Mouse (Mus musculus): ENCODE results near the gene Slc6a20a. TPM values are rescaled to one million over a fixed set of nuclear protein-coding genes. Genes with fewer than 3 reads are reported as not detected.
"Not testable (repeated sequence)": the region's sequence is repeated elsewhere in the genome, so short reads cannot be mapped to it uniquely, and the experiment has no call there.

Slc6a20a gene
- polyA plus RNA-seq, 1 experiment from 2014 or later = not detected

GRCm38 (mm10) chr9:123695634-123696302 lies 17.1 kb upstream of the Slc6a20a start:
- ATAC-seq (ENCODE audit: insufficient number of reproducible peaks, insufficient read depth, low FRiP score, low read depth) = no peak
- Histone ChIP-seq H3K9me3 (ENCODE audit: control insufficient read depth, low read length) (no peaks in the 10 kb centered on the region), H3K27ac (replicated peaks in 1 of 2; ENCODE audit: control insufficient read depth in 1 of 2, insufficient read depth in 1 of 2, low read depth in 2 of 2, low read length in 2 of 2) (no peak overlapping the region), H3K36me3 (ENCODE audit: control insufficient read depth, insufficient read depth, low read length) (peaks cover 43% of the 10 kb centered on the region), H3K9ac (ENCODE audit: low read length) (no peak overlapping the region), H3K4me2 (ENCODE audit: low read length) (no peak overlapping the region), H3K27me3 (ENCODE audit: control insufficient read depth, insufficient read depth, low read length) (no peaks in the 10 kb centered on the region), H3K4me3 (ENCODE audit: control insufficient read depth in 1 of 2, insufficient read depth in 1 of 2, low read depth in 1 of 2, low read length in 2 of 2) (no peak overlapping the region), H3K4me1 (ENCODE audit: control insufficient read depth in 2 of 2, insufficient read depth in 2 of 2, low read length in 2 of 2) (no peaks in the 10 kb centered on the region)
- WGBS = 76% methylated on average over 3 of the region's 3 CpGs

- no peak overlapping the region for H3K4me3 ChIP-seq (ENCODE audit: control insufficient read depth in 1 of 2, insufficient read depth in 1 of 2, low read depth in 1 of 2, low read length in 2 of 2)
- H3K9me3 ChIP-seq (ENCODE audit: control insufficient read depth, low read length) = no peaks in the 10 kb centered on the region
- no peak for ATAC-seq (ENCODE audit: insufficient number of reproducible peaks, insufficient read depth, low FRiP score, low read depth)
- no peak overlapping the region for H3K9ac ChIP-seq (ENCODE audit: low read length)
- no peaks in the 10 kb centered on the region for H3K27me3 ChIP-seq (ENCODE audit: control insufficient read depth, insufficient read depth, low read length)
- H3K27ac ChIP-seq (replicated peaks in 1 of 2; ENCODE audit: control insufficient read depth in 1 of 2, insufficient read depth in 1 of 2, low read depth in 2 of 2, low read length in 2 of 2) = no peak overlapping the region
- peaks cover 9% of the 10 kb centered on the region; the same call in 1 of the 2 replicates for H3K36me3 ChIP-seq (ENCODE audit: control insufficient read depth, insufficient read depth, low read length)
- WGBS = 55% methylated on average over 1 of the region's 1 CpGs
- no peaks in the 10 kb centered on the region for H3K4me1 ChIP-seq (ENCODE audit: control insufficient read depth in 2 of 2, insufficient read depth in 2 of 2, low read length in 2 of 2)
- no peak overlapping the region for H3K4me2 ChIP-seq (ENCODE audit: low read length)
Measured at GRCm38 (mm10) chr9:123688227-123688626, 9.5 kb upstream of the Slc6a20a start.

GRCm38 (mm10) chr9:123686206-123686605 lies 7.5 kb upstream of the Slc6a20a start:
- H3K4me1 ChIP-seq (ENCODE audit: control insufficient read depth in 2 of 2, insufficient read depth in 2 of 2, low read length in 2 of 2) = no peaks in the 10 kb centered on the region
- no peak overlapping the region for H3K4me2 ChIP-seq (ENCODE audit: low read length)
- no peaks in the 10 kb centered on the region for H3K36me3 ChIP-seq (ENCODE audit: control insufficient read depth, insufficient read depth, low read length)
- H3K9ac ChIP-seq (ENCODE audit: low read length) = no peak overlapping the region
- 77% methylated on average over 5 of the region's 5 CpGs for WGBS
- H3K4me3 ChIP-seq (ENCODE audit: control insufficient read depth in 1 of 2, insufficient read depth in 1 of 2, low read depth in 1 of 2, low read length in 2 of 2) = no peak overlapping the region
- H3K9me3 ChIP-seq (ENCODE audit: control insufficient read depth, low read length) = no peaks in the 10 kb centered on the region
- H3K27ac ChIP-seq (replicated peaks in 1 of 2; ENCODE audit: control insufficient read depth in 1 of 2, insufficient read depth in 1 of 2, low read depth in 2 of 2, low read length in 2 of 2) = no peak overlapping the region
- no peak for ATAC-seq (ENCODE audit: insufficient number of reproducible peaks, insufficient read depth, low FRiP score, low read depth)
- H3K27me3 ChIP-seq (ENCODE audit: control insufficient read depth, insufficient read depth, low read length) = peaks cover 8% of the 10 kb centered on the region

- H3K36me3 ChIP-seq (ENCODE audit: control insufficient read depth, insufficient read depth, low read length) = no peaks in the 10 kb centered on the region
- H3K27ac ChIP-seq (replicated peaks in 1 of 2; ENCODE audit: control insufficient read depth in 1 of 2, insufficient read depth in 1 of 2, low read depth in 2 of 2, low read length in 2 of 2) = no peak overlapping the region
- no peaks in the 10 kb centered on the region for H3K9me3 ChIP-seq (ENCODE audit: control insufficient read depth, low read length)
- H3K9ac ChIP-seq (ENCODE audit: low read length) = no peak overlapping the region
- H3K4me1 ChIP-seq (ENCODE audit: control insufficient read depth in 2 of 2, insufficient read depth in 2 of 2, low read length in 2 of 2) = peaks cover under 1 to 3% of the 10 kb centered on the region in 2 experiments; a peak in 3 of 4 replicates
- H3K27me3 ChIP-seq (ENCODE audit: control insufficient read depth, insufficient read depth, low read length) = peaks cover 33% of the 10 kb centered on the region
- no peak overlapping the region for H3K4me2 ChIP-seq (ENCODE audit: low read length)
- ATAC-seq (ENCODE audit: insufficient number of reproducible peaks, insufficient read depth, low FRiP score, low read depth) = no peak
- no peak overlapping the region for H3K4me3 ChIP-seq (ENCODE audit: control insufficient read depth in 1 of 2, insufficient read depth in 1 of 2, low read depth in 1 of 2, low read length in 2 of 2)
- 63% methylated on average over 3 of the region's 3 CpGs for WGBS
Measured at GRCm38 (mm10) chr9:123683704-123684103, 5.0 kb upstream of the Slc6a20a start.

- Histone ChIP-seq H3K4me1 (ENCODE audit: control insufficient read depth in 2 of 2, insufficient read depth in 2 of 2, low read length in 2 of 2) (peaks cover 5 to 9% of the 10 kb centered on the region in 2 experiments; a peak in 3 of 4 replicates), H3K4me2 (ENCODE audit: low read length) (peak overlapping the region; percentile 80), H3K4me3 (ENCODE audit: control insufficient read depth in 1 of 2, insufficient read depth in 1 of 2, low read depth in 1 of 2, low read length in 2 of 2) (no peak overlapping the region), H3K9me3 (ENCODE audit: control insufficient read depth, low read length) (no peaks in the 10 kb centered on the region), H3K27me3 (ENCODE audit: control insufficient read depth, insufficient read depth, low read length) (peaks cover 78% of the 10 kb centered on the region), H3K27ac (replicated peaks in 1 of 2; ENCODE audit: control insufficient read depth in 1 of 2, insufficient read depth in 1 of 2, low read depth in 2 of 2, low read length in 2 of 2) (no peak overlapping the region), H3K36me3 (ENCODE audit: control insufficient read depth, insufficient read depth, low read length) (no peaks in the 10 kb centered on the region), H3K9ac (ENCODE audit: low read length) (no peak overlapping the region)
- no peak for ATAC-seq (ENCODE audit: insufficient number of reproducible peaks, insufficient read depth, low FRiP score, low read depth)
- WGBS = 28% methylated on average over 2 of the region's 2 CpGs
Measured at GRCm38 (mm10) chr9:123679198-123679597, 513 bp upstream of the Slc6a20a start.

- 55% methylated on average over 5 of the region's 5 CpGs for WGBS
- Histone ChIP-seq H3K27me3 (ENCODE audit: control insufficient read depth, insufficient read depth, low read length) (no peaks in the 10 kb centered on the region), H3K9me3 (ENCODE audit: control insufficient read depth, low read length) (no peaks in the 10 kb centered on the region), H3K9ac (ENCODE audit: low read length) (no peak overlapping the region), H3K27ac (replicated peaks in 1 of 2; ENCODE audit: control insufficient read depth in 1 of 2, insufficient read depth in 1 of 2, low read depth in 2 of 2, low read length in 2 of 2) (no peak overlapping the region), H3K36me3 (ENCODE audit: control insufficient read depth, insufficient read depth, low read length) (no peaks in the 10 kb centered on the region), H3K4me1 (ENCODE audit: control insufficient read depth in 2 of 2, insufficient read depth in 2 of 2, low read length in 2 of 2) (no peaks in the 10 kb centered on the region), H3K4me2 (ENCODE audit: low read length) (no peak overlapping the region), H3K4me3 (ENCODE audit: control insufficient read depth in 1 of 2, insufficient read depth in 1 of 2, low read depth in 1 of 2, low read length in 2 of 2) (no peak overlapping the region)
- ATAC-seq (ENCODE audit: insufficient number of reproducible peaks, insufficient read depth, low FRiP score, low read depth) = no peak
Measured at GRCm38 (mm10) chr9:123665645-123666044, 13.0 kb downstream of the Slc6a20a start.

GRCm38 (mm10) chr9:123659986-123660676 lies 18.6 kb downstream of the Slc6a20a start:
- H3K9me3 ChIP-seq (ENCODE audit: control insufficient read depth, low read length); H3K27me3 ChIP-seq (ENCODE audit: control insufficient read depth, insufficient read depth, low read length); H3K4me1 ChIP-seq (ENCODE audit: control insufficient read depth in 2 of 2, insufficient read depth in 2 of 2, low read length in 2 of 2); H3K9ac ChIP-seq (ENCODE audit: low read length); H3K4me3 ChIP-seq (ENCODE audit: control insufficient read depth in 1 of 2, insufficient read depth in 1 of 2, low read depth in 1 of 2, low read length in 2 of 2); H3K27ac ChIP-seq (replicated peaks in 1 of 2; ENCODE audit: control insufficient read depth in 1 of 2, insufficient read depth in 1 of 2, low read depth in 2 of 2, low read length in 2 of 2); ATAC-seq (ENCODE audit: insufficient number of reproducible peaks, insufficient read depth, low FRiP score, low read depth); H3K36me3 ChIP-seq (ENCODE audit: control insufficient read depth, insufficient read depth, low read length); H3K4me2 ChIP-seq (ENCODE audit: low read length): not testable (repeated sequence)
- WGBS = 75% methylated on average over 17 of the region's 18 CpGs
